Mouse (Mus musculus) myocyte (in vitro differentiated cells): ENCODE measurements around the gene Kmt5b. TPM values are rescaled to one million over a fixed set of nuclear protein-coding genes. Genes with fewer than 3 reads are reported as not detected.

Experiments
- H3K27me3 ChIP-seq: one replicate; pipeline ENCODE4 v1.6.1; 2011; ENCODE audit not compliant: control insufficient read depth, insufficient read depth, insufficient read length
- H3K36me3 ChIP-seq: one replicate; pipeline ENCODE4 v1.6.1; 2011; ENCODE audit not compliant: control insufficient read depth, insufficient read depth
- H3K4me2 ChIP-seq: one replicate; pipeline ENCODE4 v1.6.1; 2011; ENCODE audit warnings: low read depth, control low read depth
- H3K4me3 ChIP-seq: one replicate; pipeline ENCODE4 v1.5.1; 2011; ENCODE audit warnings: mild to moderate bottlenecking, control low read depth, moderate library complexity
- H3K79me2 ChIP-seq: one replicate; pipeline ENCODE4 v1.6.1; 2011; ENCODE audit not compliant: control insufficient read depth, insufficient read depth
- H3ac ChIP-seq: one replicate; pipeline ENCODE4 v1.6.1; 2011; ENCODE audit not compliant: control insufficient read depth, insufficient read length
- CEBPB ChIP-seq: IDR thresholded peaks from 2 replicates; pipeline ENCODE4 v1.6.1; 2011; ENCODE audit warnings: mild to moderate bottlenecking, moderate library complexity; ENCODE audit not compliant: poor library complexity, insufficient read depth, severe bottlenecking
- E2F4 ChIP-seq: IDR thresholded peaks from one replicate; pipeline ENCODE4 v1.6.1; 2011; ENCODE audit warnings: mild to moderate bottlenecking, control low read depth, moderate library complexity; ENCODE audit not compliant: insufficient read depth
- MAX ChIP-seq: IDR thresholded peaks from one replicate; pipeline ENCODE4 v1.6.1; 2011; ENCODE audit warnings: low read depth, mild to moderate bottlenecking, control low read depth
- MYOD1 ChIP-seq, 3 experiments: IDR thresholded peaks; one replicate each; pipeline ENCODE4 v1.6.1; 2011; ENCODE audit warnings: control low read depth in 2 of 3, low read depth in 2 of 3, mild to moderate bottlenecking in 2 of 3, moderate library complexity in 1 of 3; ENCODE audit not compliant: insufficient read length in 2 of 3, control insufficient read depth in 1 of 3
- MYOG ChIP-seq, 3 experiments: IDR thresholded peaks; one replicate each; pipeline ENCODE4 v1.6.1; 2011; ENCODE audit warnings: control low read depth in 2 of 3, low read depth in 2 of 3, mild to moderate bottlenecking in 2 of 3; ENCODE audit not compliant: insufficient read length in 2 of 3, control insufficient read depth in 1 of 3, insufficient read depth in 1 of 3
- POLR2A ChIP-seq: IDR thresholded peaks from one replicate; pipeline ENCODE4 v1.6.1; 2011; ENCODE audit warnings: low read depth, mild to moderate bottlenecking, control low read depth, moderate library complexity; ENCODE audit not compliant: insufficient read length
- POLR2AphosphoS2 ChIP-seq: IDR thresholded peaks from one replicate; pipeline ENCODE4 v1.6.1; 2011; ENCODE audit warnings: low read depth, control low read depth; ENCODE audit not compliant: insufficient read length
- REST ChIP-seq: IDR thresholded peaks from one replicate; pipeline ENCODE4 v1.6.1; 2011; ENCODE audit warnings: mild to moderate bottlenecking, control low read depth, moderate library complexity; ENCODE audit not compliant: insufficient read depth, insufficient read length
- SRF ChIP-seq: IDR thresholded peaks from one replicate; pipeline ENCODE4 v1.6.1; 2011; ENCODE audit warnings: low read depth; ENCODE audit not compliant: control insufficient read depth, insufficient read length
- TCF12 ChIP-seq: IDR thresholded peaks from one replicate; pipeline ENCODE4 v1.6.1; 2011; ENCODE audit warnings: mild to moderate bottlenecking, control low read depth; ENCODE audit not compliant: poor library complexity, insufficient read depth, severe bottlenecking
- TCF3 ChIP-seq: IDR thresholded peaks from one replicate; pipeline ENCODE4 v1.6.1; 2011; ENCODE audit warnings: low read depth, control low read depth; ENCODE audit not compliant: insufficient read length
- USF1 ChIP-seq: IDR thresholded peaks from one replicate; pipeline ENCODE4 v1.6.1; 2011; ENCODE audit warnings: low read depth, mild to moderate bottlenecking, control low read depth, moderate library complexity
- polyA plus RNA-seq: library from polyadenylated mRNA; unstranded; fragments of >200 nt; fragmentation: generic; extraction: Trizol; gene quantifications from one replicate; pipeline ENCODE4 v1.2.1, GENCODE M21; 2012; ENCODE audit warnings: missing spikeins

Kmt5b gene
- polyA plus RNA-seq, 1 experiment = 8.0 TPM

GRCm38 (mm10) chr19:3844836-3845235 is 77.6 kb downstream of the Kmt5b start:
- Histone ChIP-seq H3ac (no peak overlapping the region), H3K79me2 (no peaks in the 10 kb centered on the region), H3K4me2 (no peak overlapping the region), H3K36me3 (no peaks in the 10 kb centered on the region), H3K4me3 (no peak overlapping the region), H3K27me3 (no peaks in the 10 kb centered on the region)
- TF ChIP-seq SRF = no peak
- TF ChIP-seq USF1 = no peak
- no peak for TF ChIP-seq E2F4
- TF ChIP-seq MYOG (IDR thresholded peaks at IDR 0.05; ENCODE audit: control insufficient read depth in 1 of 3, insufficient read depth in 1 of 3, insufficient read length in 2 of 3, low read depth in 2 of 3) = no peak
- TF ChIP-seq REST = no peak
- TF ChIP-seq POLR2AphosphoS2 = no peak
- no peak for TF ChIP-seq TCF3
- TF ChIP-seq POLR2A = no peak
- no peak for TF ChIP-seq CEBPB
- TF ChIP-seq MYOD1 (IDR thresholded peaks at IDR 0.05; ENCODE audit: control insufficient read depth in 1 of 3, insufficient read length in 2 of 3, low read depth in 2 of 3) = no peak
- TF ChIP-seq MAX = no peak
- TF ChIP-seq TCF12 = no peak

- no peaks in the 10 kb centered on the region for H3K79me2 ChIP-seq
- no peak overlapping the region for H3K4me2 ChIP-seq
- TF ChIP-seq MAX = no peak
- TF ChIP-seq USF1 = no peak
- no peak for TF ChIP-seq MYOD1 (IDR thresholded peaks at IDR 0.05; ENCODE audit: control insufficient read depth in 1 of 3, insufficient read length in 2 of 3, low read depth in 2 of 3)
- no peak for TF ChIP-seq REST
- H3K36me3 ChIP-seq = no peaks in the 10 kb centered on the region
- H3ac ChIP-seq = no peak overlapping the region
- H3K27me3 ChIP-seq = no peaks in the 10 kb centered on the region
- H3K4me3 ChIP-seq = no peak overlapping the region
These were observed 78.1 kb downstream of the Kmt5b start for GRCm38 (mm10) chr19:3845339-3845738.

- TF ChIP-seq POLR2A (no peak), SRF (no peak), REST (no peak), TCF12 (no peak), POLR2AphosphoS2 (no peak), E2F4 (no peak), MYOG (IDR thresholded peaks at IDR 0.05; ENCODE audit: control insufficient read depth in 1 of 3, insufficient read depth in 1 of 3, insufficient read length in 2 of 3, low read depth in 2 of 3) (no peak)
These were observed 78.7 kb downstream of the Kmt5b start for GRCm38 (mm10) chr19:3845803-3846406.

GRCm38 (mm10) chr19:3846676-3847604 is 79.7 kb downstream of the Kmt5b start:
- TF ChIP-seq SRF (no peak), POLR2A (no peak), CEBPB (no peak), MYOD1 (IDR thresholded peaks at IDR 0.05; ENCODE audit: control insufficient read depth in 1 of 3, insufficient read length in 2 of 3, low read depth in 2 of 3) (no peak), TCF12 (no peak), E2F4 (no peak)
- Histone ChIP-seq H3K4me2 (no peak overlapping the region), H3K4me3 (no peak overlapping the region), H3K79me2 (no peaks in the 10 kb centered on the region), H3K36me3 (no peaks in the 10 kb centered on the region), H3ac (no peak overlapping the region), H3K27me3 (no peaks in the 10 kb centered on the region)

More at GRCm38 (mm10) chr19:3845803-3846406, 78.7 kb downstream of the Kmt5b start:
- H3K4me3 ChIP-seq = no peak overlapping the region
- no peaks in the 10 kb centered on the region for H3K79me2 ChIP-seq
- no peaks in the 10 kb centered on the region for H3K27me3 ChIP-seq
- H3K4me2 ChIP-seq = no peak overlapping the region
- H3K36me3 ChIP-seq = no peaks in the 10 kb centered on the region
- no peak overlapping the region for H3ac ChIP-seq

GRCm38 (mm10) chr19:3847711-3848110 is 80.5 kb downstream of the Kmt5b start:
- Histone ChIP-seq H3K27me3 (no peaks in the 10 kb centered on the region), H3K79me2 (peaks cover 4% of the 10 kb centered on the region), H3K4me3 (no peak overlapping the region), H3K4me2 (no peak overlapping the region), H3ac (no peak overlapping the region), H3K36me3 (no peaks in the 10 kb centered on the region)
- TF ChIP-seq CEBPB (no peak), SRF (no peak), TCF12 (no peak), TCF3 (no peak), POLR2A (no peak), POLR2AphosphoS2 (no peak), REST (no peak), MAX (no peak), E2F4 (no peak), MYOD1 (IDR thresholded peaks at IDR 0.05; ENCODE audit: control insufficient read depth in 1 of 3, insufficient read length in 2 of 3, low read depth in 2 of 3) (no peak), MYOG (IDR thresholded peaks at IDR 0.05; ENCODE audit: control insufficient read depth in 1 of 3, insufficient read depth in 1 of 3, insufficient read length in 2 of 3, low read depth in 2 of 3) (no peak), USF1 (no peak)
